Mouse (Mus musculus) layer of hippocampus, postnatal 25 days (tissue): ENCODE results near the gene Tamm41. TPM values are rescaled to one million over a fixed set of nuclear protein-coding genes. Genes with fewer than 3 reads are reported as not detected.

ENCODE experiments used
- DNase-seq, 2 experiments: peaks; one replicate each; pipeline ENCODE4 v3.0.0; 2022; ENCODE audit warnings: mixed read lengths in 2 of 2, low spot score in 1 of 2; ENCODE audit errors: extremely low spot score in 1 of 2
- total RNA-seq, 2 experiments: library from RNA; stranded (reverse); gene quantifications; 2 replicates each; pipeline ENCODE4 v1.2.3; 2021

The Tamm41 gene
- 10 to 100 TPM; 17.3 to 19.2 TPM for total RNA-seq

- DNase-seq: peak; percentile 79 to 91
Measured at GRCm38 (mm10) chr6:115037103-115038094, at the start of gene Tamm41. TSS of gene Tamm41 (minus strand) at chr6:115037876.

GRCm38 (mm10) chr6:115085274-115085841 is 47.7 kb upstream of the Tamm41 start:
- peak; percentile 40 to 49 for DNase-seq

- DNase-seq: no peak
Measured at GRCm38 (mm10) chr6:115076781-115077575, 39.3 kb upstream of the Tamm41 start.

- DNase-seq: no peak
Measured at GRCm38 (mm10) chr6:115072024-115072423, 34.3 kb upstream of the Tamm41 start.

GRCm38 (mm10) chr6:115065411-115066241 is 27.9 kb upstream of the Tamm41 start:
- DNase-seq: peak in 1 of 2 experiments; percentile 54

GRCm38 (mm10) chr6:115062605-115063350 is 25.1 kb upstream of the Tamm41 start:
- DNase-seq: no peak

- no peak for DNase-seq
Measured at GRCm38 (mm10) chr6:115059227-115059626, 21.6 kb upstream of the Tamm41 start.

- DNase-seq: no peak
Measured at GRCm38 (mm10) chr6:115056699-115057098, 19.0 kb upstream of the Tamm41 start.

- DNase-seq: no peak
Measured at GRCm38 (mm10) chr6:115055440-115055839, 17.8 kb upstream of the Tamm41 start.

GRCm38 (mm10) chr6:115051586-115052197 is 14.0 kb upstream of the Tamm41 start:
- DNase-seq: no peak

GRCm38 (mm10) chr6:115049015-115049414 is 11.3 kb upstream of the Tamm41 start:
- peak in 1 of 2 experiments; percentile 86 for DNase-seq

- DNase-seq: no peak
Measured at GRCm38 (mm10) chr6:115047816-115048215, 10.1 kb upstream of the Tamm41 start.

- no peak for DNase-seq
Measured at GRCm38 (mm10) chr6:115046064-115046463, 8.4 kb upstream of the Tamm41 start.

- no peak for DNase-seq
Measured at GRCm38 (mm10) chr6:115044709-115045108, 7.0 kb upstream of the Tamm41 start.

- no peak for DNase-seq
Measured at GRCm38 (mm10) chr6:115043657-115044500, 6.2 kb upstream of the Tamm41 start.

GRCm38 (mm10) chr6:115042609-115043008 is 4.9 kb upstream of the Tamm41 start:
- DNase-seq: no peak

- no peak for DNase-seq
Measured at GRCm38 (mm10) chr6:115033441-115033840, 4.2 kb downstream of the Tamm41 start.

- DNase-seq: no peak
Measured at GRCm38 (mm10) chr6:115030098-115030497, 7.6 kb downstream of the Tamm41 start.
